Mouse (Mus musculus): Measurements from ENCODE around the gene Aifm3. TPM values are rescaled to one million over a fixed set of nuclear protein-coding genes. Genes with fewer than 3 reads are reported as not detected.

The Aifm3 gene
- polyA plus RNA-seq, 1 experiment: not detected

DNA sequence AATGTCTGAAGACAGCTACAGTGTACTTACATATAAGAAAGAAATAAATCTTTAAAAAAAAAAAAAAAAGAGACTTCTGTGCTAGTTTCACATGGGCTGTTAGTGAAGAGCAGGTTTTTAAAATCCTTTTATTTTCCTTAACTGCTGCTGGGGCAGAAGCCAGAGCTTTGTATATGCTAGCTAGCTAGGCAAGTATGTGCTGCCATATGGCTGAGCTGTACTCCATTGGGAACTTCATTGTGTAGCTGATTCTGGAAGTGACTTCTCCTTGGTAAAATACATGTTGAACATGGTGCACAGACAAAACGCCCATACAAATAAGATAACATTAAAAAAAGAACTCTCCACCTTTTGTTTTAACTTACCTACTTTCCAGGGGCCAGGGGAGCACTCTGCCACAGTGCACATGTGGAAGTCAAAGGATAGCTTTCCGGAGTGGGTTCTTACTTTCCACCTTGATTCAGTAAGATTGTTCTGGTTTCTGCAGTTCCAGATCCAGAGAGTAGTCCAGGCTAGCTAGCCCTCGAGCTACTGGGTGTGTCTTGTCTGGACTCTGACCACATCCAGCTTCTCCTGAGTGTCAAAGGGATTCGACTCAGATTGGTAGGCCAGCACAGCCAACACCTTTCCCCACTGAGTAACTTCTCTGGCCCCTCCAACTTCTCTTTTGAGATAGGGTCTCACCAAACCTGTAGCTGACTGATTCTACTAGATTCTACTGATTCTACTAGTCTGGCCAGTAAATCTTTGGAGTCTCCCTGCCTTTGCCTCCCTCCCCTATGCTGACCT is 22.3 kb upstream of the Aifm3 start:
- no peak overlapping the region for H3K27ac ChIP-seq (ENCODE audit: control insufficient read depth, insufficient read depth, low read depth, low read length, poor library complexity)
- no peak overlapping the region for H3K4me3 ChIP-seq (replicated peaks; ENCODE audit: control insufficient read depth, low read depth, low read length)
- TF ChIP-seq POLR2A (IDR thresholded peaks at IDR 0.05; ENCODE audit: borderline replicate concordance, control insufficient read depth, low read depth, low read length) (no peak), CTCF (IDR thresholded peaks at IDR 0.05; ENCODE audit: control insufficient read depth, insufficient read depth, low read length) (no peak)
- 71% methylated on average over 4 of the region's 4 CpGs for WGBS
- no peaks in the 10 kb centered on the region; the same call in 1 of the 2 replicates for H3K4me1 ChIP-seq (ENCODE audit: control insufficient read depth, insufficient read depth, low read length)

DNA sequence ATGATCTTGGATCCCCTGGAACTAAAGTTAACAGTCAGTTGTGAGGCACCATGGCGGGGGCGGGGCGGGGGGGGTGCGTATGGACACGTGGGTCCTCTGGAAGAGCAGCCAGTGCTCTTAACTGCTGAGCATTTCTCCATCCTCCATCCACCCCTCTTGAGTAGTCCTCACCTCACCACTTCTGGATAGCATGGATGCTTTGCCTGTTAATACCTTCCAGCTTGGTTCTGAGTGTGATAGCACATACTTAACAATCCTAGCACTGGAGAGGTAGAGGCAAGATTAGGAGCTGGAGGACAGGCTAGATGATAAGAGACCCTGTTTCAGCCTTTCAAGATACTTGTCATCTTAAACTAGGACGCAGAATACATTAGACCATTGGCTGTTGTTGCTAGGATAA is 16.9 kb upstream of the Aifm3 start:
- Histone ChIP-seq H3K4me3 (replicated peaks; ENCODE audit: control insufficient read depth, low read depth, low read length) (no peak overlapping the region), H3K4me1 (ENCODE audit: control insufficient read depth, insufficient read depth, low read length) (no peaks in the 10 kb centered on the region; the same call in 1 of the 2 replicates), H3K27ac (ENCODE audit: control insufficient read depth, insufficient read depth, low read depth, low read length, poor library complexity) (no peak overlapping the region)
- 84% methylated on average over 6 of the region's 6 CpGs for WGBS
- no peak for TF ChIP-seq CTCF (IDR thresholded peaks at IDR 0.05; ENCODE audit: control insufficient read depth, insufficient read depth, low read length)
- no peak for TF ChIP-seq POLR2A (IDR thresholded peaks at IDR 0.05; ENCODE audit: borderline replicate concordance, control insufficient read depth, low read depth, low read length)

DNA sequence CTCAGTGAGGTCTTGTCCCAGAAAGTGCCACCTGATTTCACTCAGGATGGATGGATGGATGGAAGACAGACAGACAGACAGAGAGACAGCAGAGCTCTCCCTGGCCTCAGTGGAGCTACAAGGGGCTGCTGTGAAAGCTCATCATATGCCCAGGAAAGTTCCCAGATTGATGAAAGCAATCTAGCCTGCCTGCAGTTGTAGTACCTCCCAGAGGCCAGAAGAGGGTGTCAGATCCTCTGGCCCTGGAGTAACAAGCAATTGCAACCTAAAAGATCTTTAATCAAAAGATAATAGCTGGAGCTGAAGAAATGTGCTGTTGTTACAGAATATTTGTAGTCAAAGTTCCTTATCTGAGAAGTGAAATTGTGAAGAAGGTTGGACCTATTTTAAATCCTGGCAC is 15.3 kb upstream of the Aifm3 start:
- Histone ChIP-seq H3K4me3 (replicated peaks; ENCODE audit: control insufficient read depth, low read depth, low read length) (no peak overlapping the region), H3K4me1 (ENCODE audit: control insufficient read depth, insufficient read depth, low read length) (no peaks in the 10 kb centered on the region; the same call in 1 of the 2 replicates), H3K27ac (ENCODE audit: control insufficient read depth, insufficient read depth, low read depth, low read length, poor library complexity) (no peak overlapping the region)
- peak; percentile 57 for TF ChIP-seq CTCF (IDR thresholded peaks at IDR 0.05; ENCODE audit: control insufficient read depth, insufficient read depth, low read length)
- no peak for TF ChIP-seq POLR2A (IDR thresholded peaks at IDR 0.05; ENCODE audit: borderline replicate concordance, control insufficient read depth, low read depth, low read length)

GRCm38 (mm10) chr16:17474761-17475160 is 14.7 kb upstream of the Aifm3 start:
- H3K27ac ChIP-seq (ENCODE audit: control insufficient read depth, insufficient read depth, low read depth, low read length, poor library complexity): no peak overlapping the region
- TF ChIP-seq CTCF (IDR thresholded peaks at IDR 0.05; ENCODE audit: control insufficient read depth, insufficient read depth, low read length) (no peak), POLR2A (IDR thresholded peaks at IDR 0.05; ENCODE audit: borderline replicate concordance, control insufficient read depth, low read depth, low read length) (no peak)
- WGBS: 79% methylated on average over 2 of the region's 2 CpGs
- H3K4me1 ChIP-seq (ENCODE audit: control insufficient read depth, insufficient read depth, low read length): no peaks in the 10 kb centered on the region; the same call in 1 of the 2 replicates
- no peak overlapping the region for H3K4me3 ChIP-seq (replicated peaks; ENCODE audit: control insufficient read depth, low read depth, low read length)

GRCm38 (mm10) chr16:17475326-17475725 is 14.1 kb upstream of the Aifm3 start:
- H3K4me3 ChIP-seq (replicated peaks; ENCODE audit: control insufficient read depth, low read depth, low read length): no peak overlapping the region
- 89% methylated on average over 4 of the region's 4 CpGs for WGBS
- no peaks in the 10 kb centered on the region; the same call in 1 of the 2 replicates for H3K4me1 ChIP-seq (ENCODE audit: control insufficient read depth, insufficient read depth, low read length)
- no peak overlapping the region for H3K27ac ChIP-seq (ENCODE audit: control insufficient read depth, insufficient read depth, low read depth, low read length, poor library complexity)
- no peak for TF ChIP-seq POLR2A (IDR thresholded peaks at IDR 0.05; ENCODE audit: borderline replicate concordance, control insufficient read depth, low read depth, low read length)
- TF ChIP-seq CTCF (IDR thresholded peaks at IDR 0.05; ENCODE audit: control insufficient read depth, insufficient read depth, low read length): no peak

DNA sequence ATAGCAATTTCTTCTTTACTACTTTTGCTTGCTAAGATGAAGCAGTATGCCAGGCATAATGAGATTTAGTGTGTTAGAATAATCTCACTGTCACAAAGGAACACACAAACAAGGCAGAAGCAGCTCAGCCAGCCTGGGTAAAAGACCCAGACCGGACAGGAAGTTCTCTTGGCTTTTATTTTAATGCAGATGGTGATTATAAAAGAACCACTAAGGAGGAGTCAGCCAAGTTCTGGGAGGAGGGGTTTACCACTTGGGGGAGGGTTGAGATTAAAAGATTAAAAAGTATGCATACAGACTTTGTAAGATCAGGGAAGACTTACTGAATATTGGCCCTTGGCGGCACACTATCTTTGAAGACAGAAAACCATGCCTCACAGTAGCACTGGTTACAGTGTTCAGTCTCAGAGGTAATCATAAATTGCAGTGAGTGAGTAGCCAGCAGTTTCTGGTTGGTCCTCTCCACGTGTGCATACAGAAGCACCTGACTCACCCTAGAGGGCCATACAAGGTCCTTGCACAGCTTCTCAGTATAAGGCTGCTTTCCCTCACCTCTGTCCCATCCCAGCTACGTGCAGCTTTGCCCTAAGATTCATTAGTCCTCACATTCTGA is 11.0 kb upstream of the Aifm3 start:
- TF ChIP-seq CTCF (IDR thresholded peaks at IDR 0.05; ENCODE audit: control insufficient read depth, insufficient read depth, low read length): no peak
- TF ChIP-seq POLR2A (IDR thresholded peaks at IDR 0.05; ENCODE audit: borderline replicate concordance, control insufficient read depth, low read depth, low read length): no peak
- no peaks in the 10 kb centered on the region; the same call in 1 of the 2 replicates for H3K4me1 ChIP-seq (ENCODE audit: control insufficient read depth, insufficient read depth, low read length)
- H3K27ac ChIP-seq (ENCODE audit: control insufficient read depth, insufficient read depth, low read depth, low read length, poor library complexity): no peak overlapping the region
- WGBS: 53% methylated on average over 4 of the region's 4 CpGs
- H3K4me3 ChIP-seq (replicated peaks; ENCODE audit: control insufficient read depth, low read depth, low read length): no peak overlapping the region

DNA sequence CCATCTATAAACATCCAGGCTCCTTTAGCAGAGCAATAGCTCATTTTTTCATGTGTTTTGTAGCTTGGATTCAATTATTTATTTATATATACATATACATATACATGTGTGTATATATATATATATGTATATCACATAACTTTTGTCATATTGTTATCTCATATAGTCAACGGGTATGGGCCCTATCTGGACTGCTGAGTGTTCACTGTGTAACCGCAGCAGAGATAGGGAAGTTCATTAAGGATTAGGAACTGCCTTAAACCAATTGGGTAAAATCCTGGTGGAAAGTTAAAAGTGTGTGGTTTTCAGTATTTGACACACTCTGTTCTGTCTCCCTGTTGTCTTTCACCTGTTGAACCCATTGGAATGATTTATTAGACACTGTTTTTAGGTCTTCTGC is 7.9 kb upstream of the Aifm3 start:
- Histone ChIP-seq H3K4me3 (replicated peaks; ENCODE audit: control insufficient read depth, low read depth, low read length) (no peak overlapping the region), H3K4me1 (ENCODE audit: control insufficient read depth, insufficient read depth, low read length) (no peaks in the 10 kb centered on the region; the same call in 1 of the 2 replicates), H3K27ac (ENCODE audit: control insufficient read depth, insufficient read depth, low read depth, low read length, poor library complexity) (no peak overlapping the region)
- TF ChIP-seq POLR2A (IDR thresholded peaks at IDR 0.05; ENCODE audit: borderline replicate concordance, control insufficient read depth, low read depth, low read length): no peak
- TF ChIP-seq CTCF (IDR thresholded peaks at IDR 0.05; ENCODE audit: control insufficient read depth, insufficient read depth, low read length): no peak
- WGBS: 45% methylated on average over 2 of the region's 2 CpGs

GRCm38 (mm10) chr16:17486505-17486904 is 2.9 kb upstream of the Aifm3 start:
- Histone ChIP-seq H3K27ac (ENCODE audit: control insufficient read depth, insufficient read depth, low read depth, low read length, poor library complexity) (no peak overlapping the region), H3K4me3 (replicated peaks; ENCODE audit: control insufficient read depth, low read depth, low read length) (no peak overlapping the region), H3K4me1 (ENCODE audit: control insufficient read depth, insufficient read depth, low read length) (no peaks in the 10 kb centered on the region)
- TF ChIP-seq CTCF (IDR thresholded peaks at IDR 0.05; ENCODE audit: control insufficient read depth, insufficient read depth, low read length) (no peak), POLR2A (IDR thresholded peaks at IDR 0.05; ENCODE audit: borderline replicate concordance, control insufficient read depth, low read depth, low read length) (no peak)
- 40% methylated on average over 3 of the region's 3 CpGs for WGBS

Measured in bone marrow, adult 2 months (tissue).